Mouse (Mus musculus) B cell, adult 62 days (primary cell): ENCODE data around the gene Tiparp. TPM values are rescaled to one million over a fixed set of nuclear protein-coding genes. Genes with fewer than 3 reads are reported as not detected.

Source experiments
- total RNA-seq: library from RNA; stranded (reverse); gene quantifications from 4 replicates; pipeline ENCODE4 v1.2.4, GENCODE M21; 2023

Tiparp gene
- total RNA-seq = 71.0 to 78.8 TPM (median 77.8 TPM) in 4 replicates

DNA sequence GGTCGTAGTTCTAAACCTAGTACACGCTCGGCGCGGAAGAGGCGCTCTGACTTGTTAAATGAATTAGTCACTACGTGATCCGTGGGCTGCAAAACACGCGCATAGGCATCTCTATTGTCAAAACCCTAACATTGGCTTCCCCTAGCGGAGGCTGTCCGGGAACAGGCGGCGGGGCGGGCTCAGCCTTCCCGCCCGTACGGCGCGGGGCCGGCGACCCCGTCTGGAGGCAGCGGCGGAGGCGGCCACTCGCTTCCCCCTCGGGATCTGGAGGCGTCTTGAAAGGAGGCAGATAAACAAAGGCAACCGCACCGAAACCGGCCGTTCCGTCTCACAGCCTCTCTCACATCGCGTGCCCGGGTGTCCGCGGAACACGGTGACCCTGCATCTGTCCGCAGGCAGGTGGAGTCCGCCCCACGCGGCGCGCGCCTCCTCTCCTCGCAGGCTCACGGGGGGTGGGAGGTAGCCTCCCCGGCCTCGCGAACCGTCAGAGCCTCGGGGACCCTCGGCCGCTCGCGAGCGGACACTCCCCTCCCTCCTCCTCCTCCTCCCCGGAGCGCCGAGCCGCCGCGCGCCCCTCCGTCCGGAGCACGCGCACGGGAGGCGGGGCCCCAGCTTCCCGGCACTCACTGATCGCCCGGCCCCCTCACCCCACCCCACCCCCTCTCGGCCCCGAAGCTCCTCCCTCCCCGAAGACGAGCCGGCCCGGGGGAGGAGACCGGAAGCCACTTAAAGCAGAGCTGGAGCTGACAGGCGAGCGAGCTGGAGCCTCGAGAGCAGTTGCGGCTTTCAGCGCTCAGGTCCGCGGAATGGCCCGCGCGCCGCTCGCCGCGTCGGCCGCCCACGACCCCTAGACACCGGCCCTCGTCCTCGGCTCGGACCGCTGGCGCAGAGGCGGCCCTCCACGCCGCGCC is at the start of gene Tiparp:
TSS of gene Tiparp (plus strand) at position 720 of the 911 bp plus-strand sequence.

Other genes starting within 250 kb of the Tiparp start
- 58.1 to 67.7 TPM (median 61.2 TPM) in 4 replicates for gene Ssr3, start 135.8 kb upstream of the Tiparp start, total RNA-seq
- 1.5 to 2.3 TPM (median 1.9 TPM) in 4 replicates for gene Lekr1, start 137.8 kb downstream of the Tiparp start, total RNA-seq